ENCODE assay signal across 12 mouse cellular contexts in the genomic region with DNA sequence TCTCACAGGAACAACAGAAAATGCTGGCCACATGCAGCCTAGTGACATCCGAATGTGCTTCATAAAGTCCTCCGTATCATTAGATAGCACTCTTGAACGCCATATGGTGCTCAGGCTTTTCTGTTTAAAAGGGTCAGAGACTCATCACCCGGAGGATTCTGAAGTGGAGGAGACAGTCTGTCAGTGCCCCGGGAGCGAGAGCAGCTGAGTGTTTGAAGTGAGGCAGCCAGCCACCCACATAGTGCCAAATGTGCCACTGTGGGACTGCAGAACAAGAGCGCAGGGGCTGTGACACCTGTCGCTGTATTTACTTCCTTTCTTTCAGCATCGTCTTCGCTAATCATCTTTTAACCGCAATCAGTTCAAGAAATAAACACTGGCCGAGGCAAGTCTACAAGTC. TPM values are rescaled to one million over a fixed set of nuclear protein-coding genes. Genes with fewer than 3 reads are reported as not detected.
DNase-seq lines count a peak whose midpoint lies in the region; ATAC-seq lines count a peak whose summit lies in the region.
"Had no signal": no experiment of that assay in that cellular context is flagged by ENCODE, and none has a peak within 500 bp of the region (broad histone marks: within the 10 kb centered on the region; RNA-seq: fewer than 3 reads in every experiment).

No protein-coding gene starts in this region.

- H3K36me3 ChIP-seq in neural tube, embryonic 15.5 days, result no peaks in the 10 kb centered on the region
- H3K36me3 ChIP-seq: embryonic facial prominence, embryonic 13.5 days; G1E had no signal

- H3K4me2 ChIP-seq in neural tube, embryonic 15.5 days, result no peak overlapping the region
- H3K4me2 ChIP-seq: embryonic facial prominence, embryonic 13.5 days had no signal

- H3K27me3 ChIP-seq in neural tube, embryonic 15.5 days (replicated peaks), result no peaks in the 10 kb centered on the region
- H3K27me3 ChIP-seq: embryonic facial prominence, embryonic 13.5 days had no signal

- DNase-seq in right cerebral cortex, adult 2 months (ENCODE audit: low spot score in 2 of 2), result peak; percentile 10 to 15
- no peak for DNase-seq in right cerebral cortex, postnatal 4 days
- DNase-seq in cerebellum, postnatal 36 days, result peak; percentile 48 to 53
- DNase-seq in layer of hippocampus, adult 8-10 months (ENCODE audit: low spot score in 2 of 2), result peak; percentile 27 to 31
- DNase-seq in telencephalon, adult 2 months (ENCODE audit: low read depth, low spot score), result peak; percentile 6
- DNase-seq in kidney, adult 11 months, result no peak
- DNase-seq: adrenal gland, postnatal 10 days; heart, postnatal 36 days; lung, adult 18-20 months had no signal

- no peaks in the 10 kb centered on the region for H3K9me3 ChIP-seq in neural tube, embryonic 15.5 days (replicated peaks)
- H3K9me3 ChIP-seq: embryonic facial prominence, embryonic 13.5 days; G1E had no signal

- no peaks in the 10 kb centered on the region for H3K4me1 ChIP-seq in neural tube, embryonic 15.5 days

- 73% methylated on average over 12 of the region's 12 CpGs for WGBS in neural tube, embryonic 15.5 days

- no peak overlapping the region for H3K27ac ChIP-seq in neural tube, embryonic 15.5 days (replicated peaks)
- H3K27ac ChIP-seq: embryonic facial prominence, embryonic 13.5 days had no signal

- H3K9ac ChIP-seq in neural tube, embryonic 15.5 days (replicated peaks), result no peak overlapping the region
- H3K9ac ChIP-seq: embryonic facial prominence, embryonic 13.5 days had no signal

- no peak for ATAC-seq in neural tube, embryonic 15.5 days (ENCODE audit: low FRiP score)

- H3K4me3 ChIP-seq in neural tube, embryonic 15.5 days (replicated peaks), result no peak overlapping the region
- H3K4me3 ChIP-seq: embryonic facial prominence, embryonic 13.5 days had no signal

RNA-seq across cellular contexts. Expression of a gene that starts 43.6 kb away (rescaled TPM):
- total RNA-seq in layer of hippocampus, adult 8-10 months (2022), result 10 to 100 TPM; 10.6 to 15.2 (median 14.0) TPM
- 5.5 and 5.6 TPM in 2 replicates for polyA plus RNA-seq in neural tube, embryonic 15.5 days (2015; fragmentation: Nextera tagmentation; extraction: Ambion mirVana)

Comparison
In these comparisons a context has a peak if more than half of its experiments do, and no peak if none do; other contexts are left out.
1. DNase-seq: peak in right cerebral cortex, adult 2 months (2 of 2), cerebellum, postnatal 36 days (2 of 2), layer of hippocampus, adult 8-10 months (2 of 2) and telencephalon, adult 2 months (single experiment); none in right cerebral cortex, postnatal 4 days (single experiment) and kidney, adult 11 months (single experiment).